Mouse (Mus musculus): ENCODE results near the gene BC025446.
"Not testable (repeated sequence)": the region's sequence is repeated elsewhere in the genome, so short reads cannot be mapped to it uniquely, and the experiment has no call there.

The BC025446 gene

DNA sequence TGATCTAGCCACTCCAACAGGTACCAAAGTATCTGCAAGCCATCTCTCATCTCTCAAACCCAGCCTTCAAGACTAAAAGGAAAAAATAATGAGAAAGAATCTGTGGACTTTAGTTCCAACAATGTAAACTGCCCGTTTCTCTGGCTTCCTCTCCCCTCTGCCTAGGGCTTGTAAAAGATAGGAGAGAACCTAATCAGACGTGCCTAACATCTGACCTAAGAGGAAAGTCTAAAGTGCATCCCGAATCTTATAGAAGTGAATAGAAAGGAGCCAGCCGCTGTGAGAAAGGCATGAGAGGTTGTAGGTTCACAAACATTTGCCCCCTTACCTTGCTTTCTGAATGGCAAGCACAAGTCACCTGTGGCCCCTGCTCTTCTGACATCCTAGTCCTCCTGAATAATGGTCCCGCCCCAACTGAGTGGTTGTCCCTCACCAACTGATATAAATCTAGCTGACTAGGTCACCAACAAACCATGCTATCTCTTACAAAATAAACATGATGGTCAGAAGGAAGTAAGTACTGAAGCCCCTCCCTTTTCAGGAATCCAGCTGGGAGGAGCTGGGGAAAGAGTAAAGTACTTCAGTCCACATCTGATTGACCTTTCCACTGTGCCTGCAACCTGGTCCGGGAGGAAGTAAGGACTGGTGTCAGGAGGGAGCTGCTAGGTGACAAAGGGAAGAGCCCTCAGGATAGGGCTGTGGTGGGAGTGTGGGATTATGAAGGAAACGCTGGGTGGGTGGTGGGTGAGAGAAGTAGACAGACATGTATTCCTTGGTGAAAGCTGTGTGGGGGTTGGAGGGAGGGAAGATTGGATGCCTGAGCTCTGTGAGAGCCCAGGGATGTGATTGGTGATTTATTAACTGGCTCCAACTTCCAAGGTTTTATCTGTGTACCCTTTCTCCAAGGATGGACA lies at the start of gene BC025446:
BC025446 (plus strand) TSS at position 599 of the 914 bp plus-strand sequence.
- DNase-seq (ENCODE audit: low spot score in 2 of 2) = no peak

DNA sequence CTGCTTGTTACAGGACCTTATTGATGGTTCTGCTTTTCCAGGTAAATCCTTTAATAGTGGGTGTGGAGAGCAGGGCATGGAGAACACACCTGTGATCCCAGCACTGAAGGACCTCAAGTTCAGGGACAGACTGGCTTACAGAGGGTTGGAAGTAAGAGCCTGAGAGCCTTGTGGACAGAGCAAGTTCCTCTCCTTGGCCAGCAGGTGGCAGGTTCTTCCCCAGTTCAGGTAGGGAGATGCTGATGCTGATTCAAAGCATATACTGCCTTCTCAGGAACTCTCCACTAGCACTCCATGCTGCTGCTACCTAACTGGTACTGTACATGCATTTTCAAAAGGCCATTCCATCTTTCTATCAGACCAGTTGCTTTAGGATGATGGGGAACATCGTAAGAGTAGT lies 40.7 kb upstream of the BC025446 start:
- no peak for DNase-seq (ENCODE audit: low spot score in 2 of 2)

DNA sequence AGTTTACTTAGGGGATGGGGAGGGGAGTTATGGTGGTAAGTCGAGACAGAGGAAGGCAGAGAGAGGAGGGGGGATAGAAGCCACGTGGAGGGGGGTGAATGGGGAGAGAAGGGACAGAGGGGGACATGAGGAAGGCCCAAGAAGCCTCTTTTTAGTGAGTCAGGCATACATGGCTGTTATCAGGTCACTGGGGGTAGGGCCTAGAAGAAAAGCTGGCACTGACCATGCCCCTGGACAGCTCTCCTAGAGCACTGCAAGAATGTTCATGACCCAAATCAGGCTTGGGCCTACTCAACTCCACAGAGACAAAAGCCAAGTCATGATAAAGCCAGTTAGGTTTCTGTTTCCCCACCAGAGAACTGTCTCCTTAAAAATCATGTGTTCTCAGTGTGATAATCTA lies 29.9 kb upstream of the BC025446 start:
- no peak for DNase-seq (ENCODE audit: low spot score in 2 of 2)

DNA sequence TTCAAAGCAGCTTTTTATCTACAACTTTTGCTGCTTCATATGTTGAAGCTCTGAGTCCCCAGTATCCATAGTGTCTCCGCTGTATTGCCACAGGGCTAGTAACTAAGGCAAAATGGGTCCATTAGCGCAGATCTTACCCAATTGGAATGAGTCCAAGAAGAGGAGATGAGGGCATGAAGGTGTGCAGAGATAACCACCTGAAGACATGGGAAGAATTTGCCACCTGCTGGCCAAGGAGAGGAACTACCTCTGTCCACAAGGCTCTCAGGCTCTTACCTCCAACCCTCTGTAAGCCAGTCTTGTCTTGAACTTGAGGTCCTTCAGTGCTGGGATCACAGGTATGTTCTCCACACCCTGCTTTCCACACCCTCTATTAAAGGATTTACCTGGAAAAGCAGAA lies 27.1 kb upstream of the BC025446 start:
- no peak for DNase-seq (ENCODE audit: low spot score in 2 of 2)

DNA sequence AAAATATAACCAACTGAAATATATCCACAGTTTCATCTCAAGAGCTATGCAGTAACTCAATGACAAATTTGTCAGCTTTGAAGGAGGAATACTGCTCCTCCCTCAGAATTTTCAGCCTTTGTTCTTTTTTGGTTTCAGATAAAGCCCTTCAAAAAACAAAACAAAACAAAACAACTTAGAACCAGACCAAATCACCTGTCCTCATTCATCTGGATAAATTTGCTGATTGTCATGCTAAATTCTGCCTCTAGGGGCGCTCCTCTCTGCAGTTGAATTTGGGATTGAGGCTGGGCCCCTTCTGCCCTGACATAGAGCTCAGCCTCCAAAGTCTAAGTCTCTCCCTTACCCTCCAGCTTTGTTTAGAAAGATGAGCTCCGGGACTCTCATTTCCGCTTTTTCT lies 25.6 kb upstream of the BC025446 start:
- DNase-seq (ENCODE audit: low spot score in 2 of 2) = not testable (repeated sequence)

DNA sequence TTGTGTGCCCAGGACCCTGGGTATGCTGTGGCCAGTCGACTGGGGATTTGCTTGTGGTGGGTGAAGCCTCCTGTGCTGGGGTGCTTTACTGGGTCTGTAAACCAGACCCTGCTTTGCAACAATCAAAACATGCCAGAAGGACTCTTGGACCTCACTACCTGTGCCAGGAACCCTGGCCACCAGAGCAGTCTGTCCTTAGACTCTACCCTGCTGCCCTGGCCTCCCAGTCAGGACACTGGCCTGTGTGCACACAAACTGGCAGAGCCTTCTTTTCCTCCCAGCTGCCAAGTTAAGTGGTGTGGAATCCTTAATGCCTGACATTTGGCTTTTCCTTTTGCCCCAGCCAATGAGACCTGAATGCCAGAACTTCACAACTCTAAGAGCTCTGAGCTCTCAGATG lies 655 bp downstream of the BC025446 start:
- DNase-seq (ENCODE audit: low spot score in 2 of 2) = no peak

DNA sequence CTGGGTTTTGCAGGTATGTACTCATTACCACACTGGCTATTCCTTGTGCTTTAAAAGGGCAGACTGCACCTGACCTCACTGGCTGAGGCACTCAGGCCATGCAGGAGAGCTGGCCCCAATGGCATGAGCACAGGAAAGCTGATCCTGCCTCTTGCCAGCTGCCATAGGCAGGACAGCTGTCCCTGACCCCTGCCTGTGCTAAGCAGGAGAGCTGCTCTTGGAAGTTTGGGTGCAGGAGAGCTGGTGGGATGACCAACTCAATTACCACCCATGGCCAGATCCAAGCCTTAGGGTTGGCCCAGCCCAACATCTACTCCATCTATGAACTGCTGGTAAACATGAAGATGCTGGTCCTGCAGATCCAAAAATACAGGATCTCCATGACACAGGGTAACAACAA lies 5.8 kb downstream of the BC025446 start:
- no peak for DNase-seq (ENCODE audit: low spot score in 2 of 2)

DNA sequence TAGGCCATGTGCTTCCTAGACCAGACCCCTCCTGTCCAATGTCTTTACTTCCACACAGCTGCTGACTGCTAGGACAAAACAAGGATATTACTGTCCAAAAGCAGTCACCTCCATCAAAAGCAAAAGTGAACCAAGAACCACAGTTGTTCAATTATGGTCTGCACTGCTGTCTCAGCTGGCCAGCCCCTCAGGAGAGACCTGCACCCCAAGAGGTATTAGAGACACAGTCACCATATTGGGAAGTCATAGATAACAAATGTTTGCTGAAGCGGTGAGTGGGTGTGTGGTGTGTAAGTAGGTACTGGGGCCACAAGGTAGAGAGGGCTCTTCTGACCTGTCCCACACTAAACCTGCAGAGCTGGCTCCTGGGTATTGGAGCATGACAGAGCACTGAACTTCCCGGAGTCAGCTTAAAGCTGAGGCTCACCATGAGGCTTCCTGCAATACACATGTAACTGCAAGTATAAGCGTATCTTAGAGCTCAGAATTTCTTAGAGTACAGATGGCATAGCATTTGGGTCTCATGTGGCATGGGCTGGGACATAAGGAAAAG lies 21.6 kb downstream of the BC025446 start:
- no peak for DNase-seq (ENCODE audit: low spot score in 2 of 2)

DNA sequence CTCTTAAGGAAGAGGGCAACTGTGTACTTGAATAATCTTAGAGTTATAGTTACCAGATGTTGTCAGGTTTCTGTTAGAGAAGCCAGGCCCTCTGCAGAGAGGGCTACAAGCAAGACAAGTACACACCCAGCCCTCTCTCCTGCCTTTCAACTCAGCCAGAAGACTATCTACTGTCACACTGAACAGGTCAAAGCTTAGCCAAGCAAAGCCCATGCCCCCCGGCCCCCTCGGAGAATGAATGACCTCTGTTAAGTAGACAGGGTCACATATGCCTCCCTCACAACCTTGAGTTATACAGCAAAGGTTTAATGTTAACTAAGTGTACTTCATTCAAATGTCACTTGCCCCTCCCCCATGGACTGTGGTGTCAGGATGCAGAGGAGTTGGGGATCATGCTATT lies 24.4 kb downstream of the BC025446 start:
- DNase-seq (ENCODE audit: low spot score in 2 of 2) = no peak

DNA sequence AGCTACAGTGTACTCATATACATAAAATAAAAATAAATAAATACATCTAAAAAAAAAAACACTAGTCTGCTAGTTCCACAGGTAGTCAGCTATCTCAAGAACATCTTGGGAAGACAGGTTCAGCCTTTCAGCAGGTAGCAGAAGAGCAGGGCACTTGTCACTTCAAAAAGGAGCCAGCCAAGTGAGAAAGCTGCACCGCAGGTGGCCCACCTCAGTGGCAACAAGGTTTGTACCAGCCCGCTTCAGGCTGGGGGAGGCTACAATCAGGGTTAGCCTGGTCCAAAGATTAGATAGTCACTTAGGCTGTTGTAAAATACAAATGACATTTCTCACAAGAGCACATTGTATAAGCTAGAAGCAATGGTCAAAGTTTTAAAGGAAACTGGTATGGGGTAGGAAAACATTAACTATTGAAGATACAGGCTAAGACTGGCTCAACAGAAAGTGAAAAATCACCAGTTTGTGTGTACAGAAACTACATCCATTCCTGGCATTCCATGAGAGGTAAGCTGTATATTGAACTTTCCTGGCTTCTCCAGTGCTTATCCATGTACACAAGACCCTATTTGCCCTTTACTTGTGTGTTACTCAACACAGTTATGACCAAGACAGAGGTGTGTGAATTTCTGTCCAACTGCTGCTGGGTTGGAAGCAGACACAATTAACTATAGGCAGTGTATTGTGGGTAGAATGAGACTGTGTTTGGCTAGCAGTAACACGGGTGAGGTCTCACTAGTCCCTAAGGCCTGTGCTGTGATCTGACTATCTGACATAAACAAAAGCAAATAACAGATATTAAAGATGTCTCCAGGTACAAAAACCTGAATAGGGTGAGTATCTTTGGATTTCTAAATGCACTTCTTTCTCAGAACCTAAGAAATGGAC lies 26.8 kb downstream of the BC025446 start:
- DNase-seq (ENCODE audit: low spot score in 2 of 2) = no peak

DNA sequence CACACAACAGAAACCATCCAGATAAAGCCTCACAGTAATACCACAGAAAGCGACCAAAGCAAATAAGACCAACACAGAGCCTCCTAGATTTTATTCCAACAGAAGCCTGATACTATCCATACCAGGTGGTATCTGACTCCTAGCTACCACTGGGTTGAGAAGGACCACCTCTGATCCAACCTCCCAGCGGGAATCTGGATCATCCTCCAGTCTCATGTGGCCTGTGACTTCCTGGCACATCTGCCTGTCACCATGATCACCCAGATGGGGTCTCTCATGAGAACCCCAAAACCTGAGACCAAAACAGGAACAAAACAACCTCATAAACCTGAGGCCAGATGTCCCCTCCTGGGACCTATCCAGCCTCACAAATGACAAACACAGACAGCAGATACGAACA lies 38.5 kb downstream of the BC025446 start:
- DNase-seq (ENCODE audit: low spot score in 2 of 2) = no peak

DNA sequence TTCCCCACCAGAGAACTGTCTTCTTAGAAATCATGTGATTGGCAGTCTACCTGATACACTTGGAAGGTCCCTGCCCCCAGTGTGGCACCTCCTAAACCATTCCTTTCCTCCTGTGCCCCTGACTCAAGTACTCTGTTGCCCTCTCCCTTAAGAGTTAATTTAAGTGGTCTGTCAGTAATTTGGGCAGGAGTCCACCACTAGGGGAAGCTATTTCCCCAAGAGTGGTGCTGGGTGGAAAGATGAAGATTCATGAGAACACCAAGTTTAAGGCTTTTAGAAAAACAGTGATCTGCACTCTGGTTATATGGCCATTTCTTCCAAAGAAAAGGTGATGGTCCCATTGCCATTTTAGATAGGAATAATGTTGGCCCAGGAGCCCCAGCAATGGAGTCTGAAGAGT lies 49.7 kb downstream of the BC025446 start:
- DNase-seq (ENCODE audit: low spot score in 2 of 2) = no peak

DNA sequence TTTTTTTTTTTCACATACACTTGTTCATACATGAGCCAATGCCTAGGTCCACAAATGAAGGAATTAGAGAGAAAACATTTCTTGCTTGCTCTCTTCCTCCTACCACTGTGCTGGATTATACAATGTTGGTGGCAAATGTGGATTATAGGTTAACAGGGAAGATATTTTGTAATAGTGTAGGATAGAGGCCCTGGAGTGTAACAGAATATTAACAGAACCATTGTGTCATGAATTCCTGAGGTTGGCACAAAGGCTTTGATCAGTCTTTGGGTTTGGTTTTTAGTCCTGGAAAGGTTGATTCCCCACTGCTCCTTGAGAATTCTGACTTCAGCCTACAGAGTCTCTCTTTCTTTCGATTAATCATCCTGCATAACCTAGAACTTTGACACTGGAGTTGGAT lies 50.5 kb downstream of the BC025446 start:
- no peak for DNase-seq (ENCODE audit: low spot score in 2 of 2)

DNA sequence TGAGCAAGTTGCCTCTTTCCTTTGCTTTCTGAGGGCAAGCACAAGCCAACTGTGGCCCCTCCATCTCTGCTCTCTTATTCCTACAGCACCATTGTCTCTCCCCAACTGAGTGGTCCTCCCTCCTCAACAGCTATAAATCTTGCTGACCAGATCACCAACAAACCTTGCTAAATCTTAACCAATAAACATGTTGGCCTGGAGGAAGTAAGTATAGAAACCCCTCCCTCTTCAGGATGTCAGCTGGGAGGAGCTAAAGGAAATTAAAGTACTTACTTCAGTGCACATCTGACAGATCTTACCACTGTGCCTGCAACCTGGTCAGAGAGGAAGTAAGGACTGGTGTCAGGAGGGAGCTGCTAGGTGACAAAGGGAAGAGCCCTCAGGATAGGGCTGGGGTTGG lies 51.9 kb downstream of the BC025446 start, which contains the start of gene Ly6f:
Ly6f (plus strand) TSS at position 301 of the 400 bp plus-strand sequence.
- no peak for DNase-seq (ENCODE audit: low spot score in 2 of 2)

DNA sequence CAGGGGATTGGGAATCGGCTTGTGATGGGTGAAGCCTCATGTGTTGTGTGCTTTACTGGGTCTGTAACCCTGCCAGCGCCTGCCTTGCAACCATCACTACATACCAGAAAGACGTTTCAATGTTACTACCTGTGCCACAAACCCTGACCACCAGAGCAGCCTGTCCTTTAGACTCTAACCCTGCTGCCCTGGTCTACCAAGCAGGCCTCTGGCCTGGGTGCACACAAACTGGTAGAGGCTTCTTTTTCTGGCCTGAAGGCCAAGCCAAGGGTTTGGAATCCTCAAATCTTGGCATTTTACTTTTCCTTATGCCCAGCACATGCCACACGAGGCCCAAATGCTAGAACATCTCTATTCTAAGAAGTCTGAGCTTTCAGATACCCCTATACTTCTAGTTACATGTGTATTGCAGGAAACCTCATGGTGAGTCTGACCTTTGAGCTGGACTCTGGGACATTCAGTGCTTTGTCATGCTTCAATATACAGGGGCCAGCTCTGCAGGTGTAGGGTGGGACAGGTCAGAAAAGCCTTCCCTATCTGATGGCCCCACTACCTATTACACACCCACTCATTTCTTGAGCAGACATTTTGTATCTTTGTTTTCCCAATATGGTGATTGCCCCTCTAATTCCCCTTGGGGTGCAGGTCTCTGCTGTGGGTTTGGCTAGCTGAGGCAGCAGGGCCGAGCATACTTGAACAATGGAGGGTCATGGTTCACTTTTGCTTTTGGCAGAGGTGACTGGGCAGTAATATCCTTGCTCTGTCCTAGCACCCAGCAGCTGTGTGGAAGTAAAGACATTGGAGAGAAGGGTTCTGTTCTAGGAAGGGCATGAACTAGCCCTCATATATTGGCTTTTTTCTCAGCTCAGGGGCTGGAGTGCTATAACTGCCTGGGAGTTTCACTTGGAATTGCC lies 53.0 kb downstream of the BC025446 start:
- DNase-seq (ENCODE audit: low spot score in 2 of 2) = no peak

DNA sequence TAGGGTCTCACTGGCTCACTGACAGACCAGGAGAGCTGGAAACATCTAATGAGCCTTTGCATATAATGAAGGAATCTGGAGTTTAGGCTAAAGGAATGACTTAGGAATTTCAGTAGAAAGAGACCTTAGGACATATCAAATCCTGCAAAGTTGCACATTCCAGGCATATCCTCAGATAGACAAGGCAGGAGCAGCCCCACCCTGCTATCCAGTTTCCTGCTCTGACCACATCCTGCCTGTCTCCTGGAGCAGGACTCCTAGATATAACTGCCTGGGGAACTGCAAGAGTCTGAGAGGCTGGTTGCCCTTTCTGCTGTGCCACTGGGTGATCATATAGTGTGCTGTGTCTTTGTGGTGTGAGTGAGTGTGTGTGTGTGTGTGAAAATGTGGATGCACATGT lies 54.0 kb downstream of the BC025446 start:
- DNase-seq (ENCODE audit: low spot score in 2 of 2) = no peak

DNA sequence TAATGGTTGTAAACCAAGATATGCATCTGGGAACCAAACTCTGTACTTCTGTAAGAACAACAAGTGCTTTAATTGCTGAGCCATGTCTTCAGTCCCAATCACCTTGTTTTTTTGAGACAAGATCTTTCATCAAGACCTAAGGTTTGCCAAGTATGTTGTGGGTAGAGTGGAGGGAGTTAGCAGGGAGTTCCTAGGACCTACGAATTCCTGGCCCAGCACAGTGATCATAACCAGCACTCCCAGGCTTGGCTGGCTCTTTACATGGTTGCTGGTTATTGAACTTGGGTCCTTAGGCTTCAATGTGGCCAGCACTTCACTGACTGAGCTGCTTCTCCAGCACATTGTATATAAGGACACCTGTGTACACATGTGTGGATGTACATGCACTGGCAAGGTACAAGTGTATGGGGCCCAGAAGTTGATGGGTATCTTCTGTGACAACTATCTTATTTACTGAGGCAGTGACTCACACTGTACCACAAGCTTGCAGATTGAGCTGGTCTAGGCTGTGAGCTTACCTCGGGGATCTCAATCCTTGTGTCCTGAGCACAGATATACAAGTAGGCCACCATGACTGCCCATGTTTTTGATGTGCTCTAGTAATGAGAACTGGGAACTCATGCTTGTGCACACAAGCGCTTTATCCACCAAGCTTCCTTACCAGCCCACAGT lies 54.7 kb downstream of the BC025446 start:
- no peak for DNase-seq (ENCODE audit: low spot score in 2 of 2)

DNA sequence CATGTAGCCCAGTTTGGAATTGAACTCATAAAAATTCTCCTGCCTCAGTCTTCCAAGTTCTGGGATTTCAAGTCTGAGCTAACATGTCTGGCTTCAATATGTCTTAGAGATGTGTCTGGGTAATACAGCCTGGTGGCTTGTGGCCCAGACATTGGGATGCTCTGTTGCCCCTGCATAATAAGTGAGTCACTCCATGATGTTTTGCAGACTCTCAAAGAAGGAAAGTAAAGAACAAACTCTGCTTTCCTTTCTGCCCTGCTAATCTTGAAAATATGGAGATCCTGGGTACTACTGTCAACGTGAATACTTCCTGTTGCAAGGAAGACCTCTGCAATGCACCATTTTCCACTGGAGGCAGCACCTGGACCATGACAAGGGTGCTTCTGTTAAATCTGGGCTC lies 55.2 kb downstream of the BC025446 start:
- DNase-seq (ENCODE audit: low spot score in 2 of 2) = no peak

DNA sequence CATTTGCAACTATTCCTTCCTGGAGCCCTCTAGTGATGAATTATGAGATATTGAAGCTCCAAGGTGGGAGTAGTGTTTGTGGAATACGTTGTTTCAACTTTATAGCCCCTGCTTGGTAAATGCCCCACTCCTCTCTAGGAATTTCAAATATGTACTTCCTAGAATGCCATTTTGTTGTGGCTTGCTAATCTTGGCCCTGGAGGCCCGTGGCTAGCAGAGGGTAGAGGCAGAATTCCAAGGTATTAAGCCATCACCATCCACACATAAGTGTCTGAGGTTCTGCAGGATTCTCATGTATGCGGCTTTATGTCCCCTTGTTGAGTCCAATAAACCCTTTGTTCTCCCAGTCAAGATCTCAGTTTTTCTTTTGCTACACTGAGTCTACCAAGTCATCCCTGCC lies 55.7 kb downstream of the BC025446 start:
- DNase-seq (ENCODE audit: low spot score in 2 of 2) = no peak
